Mouse (Mus musculus) hindbrain, embryonic 12.5 days (tissue): ENCODE data around the gene Uri1. TPM values are rescaled to one million over a fixed set of nuclear protein-coding genes. Genes with fewer than 3 reads are reported as not detected.

ENCODE experiments used
- ATAC-seq: fragments of 200-750 bp; cut with Nextera tagmentation; 2 replicates; pipeline ENCODE4 v1.8.0; 2017; ENCODE audit warnings: moderate TSS enrichment; ENCODE audit not compliant: low FRiP score
- H3K27ac ChIP-seq: fragments of 300-500 bp; sonication (generic); 2 replicates; pipeline ENCODE4 v1.5.1; 2016; ENCODE audit warnings: mild to moderate bottlenecking
- H3K27me3 ChIP-seq: fragments of 300-500 bp; sonication (generic); 2 replicates; pipeline ENCODE4 v1.6.1; 2016; ENCODE audit warnings: mild to moderate bottlenecking
- H3K36me3 ChIP-seq: fragments of 300-500 bp; sonication (generic); 2 replicates; pipeline ENCODE4 v1.6.1; 2016; ENCODE audit warnings: mild to moderate bottlenecking
- H3K4me1 ChIP-seq: fragments of 300-500 bp; sonication (generic); 2 replicates; pipeline ENCODE4 v1.6.1; 2016
- H3K4me2 ChIP-seq: fragments of 300-500 bp; sonication (generic); replicated peaks from 2 replicates; pipeline ENCODE4 v1.6.1; 2016; ENCODE audit warnings: mild to moderate bottlenecking
- H3K4me3 ChIP-seq: fragments of 300-500 bp; sonication (generic); 2 replicates; pipeline ENCODE4 v1.5.1; 2016; ENCODE audit warnings: mild to moderate bottlenecking
- H3K9ac ChIP-seq: fragments of 300-500 bp; sonication (generic); 2 replicates; pipeline ENCODE4 v1.6.1; 2016; ENCODE audit warnings: mild to moderate bottlenecking, moderate library complexity
- H3K9me3 ChIP-seq: fragments of 300-500 bp; sonication (generic); replicated peaks from 2 replicates; pipeline ENCODE4 v1.6.1; 2016; ENCODE audit warnings: mild to moderate bottlenecking
- WGBS: fragments of 180-500 bp; shearing (Covaris S2); methylation state at CpG from one replicate; pipeline ENCODE4 v1.1.7; 2016; 5-methylcytosine and 5-hydroxymethylcytosine counted together
- polyA plus RNA-seq: library from polyadenylated mRNA; unstranded; fragments of >200 nt; fragmentation: Nextera tagmentation; extraction: Ambion mirVana; gene quantifications from 2 replicates; pipeline ENCODE4 v1.2.1, GENCODE M21; 2016

The Uri1 gene
- polyA plus RNA-seq, 1 experiment from 2014 or later, result 46.8 TPM

DNA sequence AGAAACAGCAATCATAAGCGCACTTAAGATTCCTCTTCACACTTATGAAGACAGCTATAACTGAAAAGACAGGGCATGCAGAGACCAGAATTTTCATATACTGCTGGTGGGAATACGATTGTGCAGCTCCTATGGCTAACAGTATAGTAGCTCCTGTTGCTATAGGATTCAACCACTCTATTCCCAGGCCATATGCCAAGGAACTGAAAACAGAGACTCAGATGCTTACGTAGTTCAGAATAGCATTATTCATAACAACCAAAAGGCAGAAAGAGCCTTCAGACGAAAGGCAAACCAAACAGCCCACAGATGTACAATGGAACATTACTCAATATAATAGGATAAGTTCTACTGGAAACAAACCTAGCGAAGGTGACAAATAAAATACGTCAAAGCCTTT lies 15.0 kb downstream of the Uri1 start:
- Histone ChIP-seq H3K27ac (no peak overlapping the region), H3K4me1 (peaks cover 4% of the 10 kb centered on the region; the same call in 1 of the 2 replicates), H3K4me3 (no peak overlapping the region), H3K9ac (no peak overlapping the region), H3K27me3 (no peaks in the 10 kb centered on the region), H3K9me3 (no peaks in the 10 kb centered on the region), H3K36me3 (no peaks in the 10 kb centered on the region), H3K4me2 (no peak overlapping the region)
- ATAC-seq, result no peak
- 86% methylated on average over 6 of the region's 6 CpGs for WGBS

DNA sequence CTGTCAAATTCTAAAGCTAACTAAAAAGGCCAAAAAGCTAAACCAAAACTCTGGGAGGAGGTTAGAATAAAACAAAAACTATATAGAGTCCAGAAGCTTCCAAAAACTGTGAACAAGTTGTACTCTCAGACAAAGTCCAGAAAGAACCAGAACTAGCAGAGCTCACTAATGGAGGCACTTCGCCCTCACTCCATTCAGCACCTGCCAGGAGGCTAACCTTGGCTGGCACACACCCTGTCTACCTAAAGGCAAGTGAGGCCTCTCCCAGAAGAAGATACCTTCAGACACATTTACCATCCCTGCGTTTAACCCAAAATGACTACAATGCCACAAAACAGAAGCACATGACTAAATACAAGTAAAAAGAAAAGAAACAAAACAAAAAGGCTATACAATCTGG lies 20.9 kb downstream of the Uri1 start:
- ATAC-seq, result no peak
- no peak overlapping the region for H3K27ac ChIP-seq
- H3K9me3 ChIP-seq, result no peaks in the 10 kb centered on the region
- H3K4me2 ChIP-seq, result no peak overlapping the region
- H3K9ac ChIP-seq, result no peak overlapping the region
- H3K36me3 ChIP-seq, result no peaks in the 10 kb centered on the region
- H3K27me3 ChIP-seq, result no peaks in the 10 kb centered on the region
- no peak overlapping the region for H3K4me3 ChIP-seq
- H3K4me1 ChIP-seq, result peaks cover 2% of the 10 kb centered on the region; the same call in 1 of the 2 replicates
- 93% methylated on average over 2 of the region's 2 CpGs for WGBS

DNA sequence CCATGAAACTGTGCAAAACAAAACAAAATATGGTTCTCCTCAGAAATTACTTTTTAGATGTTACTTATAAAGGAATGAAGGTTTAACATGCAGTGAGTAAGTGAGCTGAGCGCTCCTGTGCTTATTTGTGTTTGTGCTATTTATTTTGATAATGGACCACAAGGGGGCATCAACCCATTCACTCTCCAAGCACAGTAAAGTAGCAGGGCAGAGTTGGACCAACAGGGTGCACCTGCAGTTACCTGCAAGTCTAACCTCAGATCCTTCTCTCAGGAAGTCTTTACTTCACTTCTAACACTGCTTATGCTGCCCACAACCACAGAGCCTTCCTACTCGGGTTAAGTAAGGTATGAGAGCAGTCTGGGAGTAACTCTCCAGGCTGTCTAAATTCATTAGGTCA lies 23.7 kb downstream of the Uri1 start:
- H3K27me3 ChIP-seq, result no peaks in the 10 kb centered on the region
- H3K4me2 ChIP-seq, result no peak overlapping the region
- H3K9me3 ChIP-seq, result no peaks in the 10 kb centered on the region
- no peak overlapping the region for H3K27ac ChIP-seq
- H3K4me3 ChIP-seq, result no peak overlapping the region
- no peaks in the 10 kb centered on the region for H3K36me3 ChIP-seq
- H3K9ac ChIP-seq, result no peak overlapping the region
- WGBS, result 59% methylated on average over 2 of the region's 2 CpGs
- peaks cover 5% of the 10 kb centered on the region; the same call in 1 of the 2 replicates for H3K4me1 ChIP-seq
- no peak for ATAC-seq

DNA sequence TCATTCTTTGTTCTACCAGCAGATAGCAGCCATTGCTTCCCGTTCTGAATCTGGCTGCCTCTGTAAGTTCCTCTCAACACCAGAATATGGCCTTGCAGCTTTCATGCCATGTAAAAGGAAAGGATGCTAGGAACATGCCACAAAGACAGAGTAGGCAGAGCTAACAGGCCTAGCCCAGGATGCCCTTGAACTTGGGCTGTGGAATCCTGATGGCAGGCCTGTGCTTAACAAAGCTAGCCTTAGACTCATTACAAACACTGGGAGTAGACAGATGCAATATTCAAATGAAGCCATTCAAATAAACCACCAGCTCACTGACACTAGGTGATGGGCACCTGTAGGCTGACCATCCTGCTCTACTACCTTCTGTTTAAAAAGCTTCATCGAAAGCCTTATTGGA lies 30.5 kb downstream of the Uri1 start:
- H3K4me3 ChIP-seq, result no peak overlapping the region
- H3K4me1 ChIP-seq, result 0 out of 2 replicates have a peak, but pooled peaks cover 3% of the 10 kb centered on the region
- no peak overlapping the region for H3K27ac ChIP-seq
- no peaks in the 10 kb centered on the region for H3K27me3 ChIP-seq
- no peaks in the 10 kb centered on the region for H3K36me3 ChIP-seq
- no peak overlapping the region for H3K9ac ChIP-seq
- WGBS, result 98% methylated on average over 2 of the region's 2 CpGs
- ATAC-seq, result no peak
- no peaks in the 10 kb centered on the region for H3K9me3 ChIP-seq
- no peak overlapping the region for H3K4me2 ChIP-seq

DNA sequence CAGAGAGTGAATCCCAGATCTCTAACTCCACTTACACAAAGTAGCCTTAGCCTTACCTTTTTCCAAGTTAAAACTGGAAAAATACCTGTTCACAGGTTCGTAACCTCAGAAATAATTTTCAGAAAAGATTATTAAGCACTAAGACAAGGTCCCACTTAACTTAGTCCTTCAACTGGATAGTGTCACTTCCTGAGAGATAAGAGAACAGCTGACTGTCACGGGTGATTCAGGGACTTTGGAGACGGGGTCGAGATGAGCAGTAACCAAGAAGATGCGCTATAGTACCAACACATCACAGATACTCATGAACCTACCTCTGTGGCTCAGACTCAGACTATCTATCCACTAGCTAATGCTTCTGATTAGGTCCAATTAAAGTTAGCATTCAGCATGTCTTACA lies 38.5 kb downstream of the Uri1 start:
- no peak for ATAC-seq
- Histone ChIP-seq H3K9me3 (no peaks in the 10 kb centered on the region), H3K4me3 (no peak overlapping the region), H3K4me1 (no peaks in the 10 kb centered on the region), H3K9ac (no peak overlapping the region), H3K4me2 (no peak overlapping the region), H3K27me3 (no peaks in the 10 kb centered on the region), H3K27ac (no peak overlapping the region), H3K36me3 (peaks cover 5% of the 10 kb centered on the region; the same call in 1 of the 2 replicates)
- WGBS, result 87% methylated on average over 5 of the region's 5 CpGs

DNA sequence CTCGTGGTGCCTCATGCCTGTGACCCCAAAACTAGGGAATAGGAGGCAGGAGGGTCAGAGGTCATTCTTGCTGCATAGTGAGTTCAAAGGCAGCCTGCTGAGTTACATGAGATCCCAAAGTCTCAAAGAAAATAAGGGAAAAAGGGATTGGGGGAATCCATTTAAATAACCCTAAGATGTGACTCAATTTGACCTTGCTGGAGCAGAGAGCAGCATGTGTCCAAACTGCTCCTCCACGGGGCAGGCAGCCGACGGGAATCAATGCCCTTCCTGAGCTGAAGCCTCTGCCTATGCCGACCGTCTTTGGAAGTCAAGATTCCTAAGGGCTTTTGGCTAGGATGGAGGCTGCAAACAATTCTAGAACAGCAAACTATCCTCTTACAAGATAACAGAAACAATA lies 39.9 kb downstream of the Uri1 start:
- Histone ChIP-seq H3K9me3 (no peaks in the 10 kb centered on the region), H3K27me3 (no peaks in the 10 kb centered on the region), H3K36me3 (peaks cover 10% of the 10 kb centered on the region; the same call in 1 of the 2 replicates), H3K4me3 (no peak overlapping the region), H3K27ac (no peak overlapping the region), H3K9ac (no peak overlapping the region), H3K4me1 (no peaks in the 10 kb centered on the region), H3K4me2 (no peak overlapping the region)
- whole genome bisulfite sequencing, result 39% methylated on average over 6 of the region's 6 CpGs
- no peak for ATAC-seq

DNA sequence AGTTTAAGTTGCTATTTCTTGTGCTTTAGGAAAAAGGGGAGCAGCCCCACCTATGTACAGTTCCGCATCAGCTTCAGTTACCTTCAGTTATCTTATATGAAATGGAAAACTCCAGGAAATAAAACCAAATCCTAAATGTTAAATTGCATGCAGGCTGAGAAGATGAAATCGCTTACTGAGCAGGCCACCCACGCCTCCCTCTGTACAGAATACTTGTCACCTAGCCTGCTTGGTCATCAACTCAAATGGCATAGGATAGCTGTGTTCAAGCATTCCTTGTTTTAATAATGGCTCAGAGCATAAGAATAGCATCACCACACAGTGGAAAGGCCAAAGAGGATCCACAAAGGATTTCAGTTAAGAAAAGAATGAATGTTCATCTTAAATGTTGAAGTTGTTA lies 43.6 kb downstream of the Uri1 start:
- no peak overlapping the region for H3K27ac ChIP-seq
- ATAC-seq, result no peak
- H3K4me3 ChIP-seq, result no peak overlapping the region
- peaks cover 16% of the 10 kb centered on the region; the same call in 1 of the 2 replicates for H3K36me3 ChIP-seq
- H3K4me1 ChIP-seq, result no peaks in the 10 kb centered on the region
- no peak overlapping the region for H3K9ac ChIP-seq
- no peaks in the 10 kb centered on the region for H3K9me3 ChIP-seq
- WGBS, result 94% methylated on average over 3 of the region's 3 CpGs
- H3K4me2 ChIP-seq, result no peak overlapping the region
- no peaks in the 10 kb centered on the region for H3K27me3 ChIP-seq

DNA sequence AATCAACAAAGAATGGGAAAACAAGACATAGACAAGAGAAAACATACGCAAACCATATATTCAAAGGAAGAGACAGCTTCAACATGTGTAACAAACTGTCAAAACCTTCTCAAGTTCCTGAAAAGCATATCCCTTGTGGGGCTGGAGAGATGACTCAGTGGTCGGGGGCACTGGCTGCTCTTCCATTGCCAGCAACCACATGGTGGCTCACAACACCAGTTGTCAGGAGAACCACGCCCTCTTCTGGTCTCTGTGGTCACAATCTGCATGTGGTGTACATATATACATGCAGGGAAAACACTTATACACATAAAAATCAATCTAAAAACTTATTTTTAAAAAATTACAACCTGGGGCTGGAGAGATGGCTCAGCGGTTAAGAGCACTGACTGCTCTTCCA lies 44.9 kb downstream of the Uri1 start:
- no peaks in the 10 kb centered on the region for H3K9me3 ChIP-seq
- H3K36me3 ChIP-seq, result peaks cover 16% of the 10 kb centered on the region; the same call in 1 of the 2 replicates
- H3K27me3 ChIP-seq, result no peaks in the 10 kb centered on the region
- no peak for ATAC-seq
- H3K27ac ChIP-seq, result no peak overlapping the region
- no peak overlapping the region for H3K4me3 ChIP-seq
- H3K4me2 ChIP-seq, result no peak overlapping the region
- no peak overlapping the region for H3K9ac ChIP-seq
- no peaks in the 10 kb centered on the region for H3K4me1 ChIP-seq
- WGBS, result 95% methylated on average over 4 of the region's 4 CpGs

DNA sequence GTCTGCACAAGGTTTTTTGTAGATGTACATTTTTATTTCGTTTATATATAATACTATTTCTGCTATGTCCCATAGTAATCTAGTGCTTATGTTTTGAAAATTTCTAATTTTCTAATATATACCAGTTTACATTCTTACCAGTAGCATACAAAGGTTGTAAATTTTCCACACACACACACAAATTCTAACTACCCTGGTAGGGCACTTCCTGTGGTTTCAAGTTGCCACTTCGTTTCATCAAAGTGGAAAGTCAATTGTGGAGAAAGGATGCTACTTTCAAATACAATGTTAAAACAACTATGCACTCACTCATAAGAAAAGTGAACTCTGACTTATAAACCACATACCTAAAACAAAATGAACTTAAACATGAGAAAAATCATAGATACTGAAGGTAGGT lies 45.7 kb downstream of the Uri1 start:
- Histone ChIP-seq H3K9ac (no peak overlapping the region), H3K27ac (no peak overlapping the region), H3K4me3 (no peak overlapping the region), H3K4me2 (no peak overlapping the region), H3K27me3 (no peaks in the 10 kb centered on the region), H3K36me3 (peaks cover 16% of the 10 kb centered on the region; the same call in 1 of the 2 replicates), H3K4me1 (no peaks in the 10 kb centered on the region), H3K9me3 (no peaks in the 10 kb centered on the region)
- 94% methylated on average over 2 of the region's 2 CpGs for WGBS
- ATAC-seq, result no peak

DNA sequence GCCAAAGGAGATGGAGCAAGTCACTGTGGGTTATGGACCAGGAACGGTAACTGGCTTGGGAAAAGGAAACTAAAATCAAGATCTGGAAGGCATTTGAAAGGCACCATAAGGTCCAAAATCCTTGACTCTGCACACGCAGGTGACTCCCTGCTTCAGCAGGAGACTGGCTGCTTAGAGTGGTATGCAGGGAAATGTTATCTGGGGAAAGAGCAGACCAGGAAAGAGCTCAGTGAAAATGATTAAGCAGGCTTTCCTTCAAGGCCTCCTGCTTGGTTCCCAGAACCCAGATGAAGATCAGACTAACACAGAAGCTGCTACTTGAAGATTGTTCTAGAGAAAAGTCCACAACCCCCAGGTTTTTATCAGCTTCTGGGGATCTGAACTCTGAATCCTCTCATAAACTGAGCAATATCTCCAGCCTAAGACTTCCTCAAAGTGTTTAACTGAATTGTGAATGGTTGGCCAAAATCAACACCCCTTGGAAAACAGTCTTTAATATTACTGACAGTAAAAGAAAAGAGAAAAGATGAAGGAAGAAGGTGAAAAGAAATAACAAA lies 50.3 kb downstream of the Uri1 start:
- Histone ChIP-seq H3K27ac (no peak overlapping the region), H3K9me3 (no peaks in the 10 kb centered on the region), H3K36me3 (0 out of 2 replicates have a peak, but pooled peaks cover 6% of the 10 kb centered on the region), H3K4me3 (no peak overlapping the region), H3K9ac (no peak overlapping the region), H3K4me2 (no peak overlapping the region), H3K27me3 (no peaks in the 10 kb centered on the region), H3K4me1 (peaks cover 12% of the 10 kb centered on the region)
- no peak for ATAC-seq
- 91% methylated on average over 2 of the region's 2 CpGs for WGBS

DNA sequence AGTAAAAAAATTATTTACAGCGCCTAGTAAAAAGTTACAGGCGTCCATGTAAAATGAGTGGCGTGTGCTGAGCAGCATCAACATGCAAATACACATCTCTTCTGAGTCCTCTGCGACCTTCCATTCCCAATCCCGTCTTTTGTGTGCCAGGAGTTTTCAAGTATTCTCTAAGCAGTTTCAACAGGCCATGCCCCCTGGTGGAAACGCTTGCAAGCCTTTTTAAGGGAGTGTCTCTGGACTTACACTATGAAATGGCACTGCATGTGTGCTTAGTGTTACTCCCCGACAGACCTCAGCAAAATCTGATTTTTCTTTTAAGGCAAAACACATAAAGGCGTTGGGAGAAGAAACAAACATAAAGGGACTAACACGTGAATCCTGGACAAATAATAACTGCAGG lies 50.8 kb downstream of the Uri1 start:
- H3K9me3 ChIP-seq, result no peaks in the 10 kb centered on the region
- H3K27me3 ChIP-seq, result no peaks in the 10 kb centered on the region
- no peak for ATAC-seq
- H3K36me3 ChIP-seq, result 0 out of 2 replicates have a peak, but pooled peaks cover 6% of the 10 kb centered on the region
- H3K9ac ChIP-seq, result no peak overlapping the region
- 63% methylated on average over 9 of the region's 9 CpGs for WGBS
- no peak overlapping the region for H3K4me2 ChIP-seq
- H3K4me1 ChIP-seq, result peaks cover 12% of the 10 kb centered on the region
- no peak overlapping the region for H3K27ac ChIP-seq
- no peak overlapping the region for H3K4me3 ChIP-seq

DNA sequence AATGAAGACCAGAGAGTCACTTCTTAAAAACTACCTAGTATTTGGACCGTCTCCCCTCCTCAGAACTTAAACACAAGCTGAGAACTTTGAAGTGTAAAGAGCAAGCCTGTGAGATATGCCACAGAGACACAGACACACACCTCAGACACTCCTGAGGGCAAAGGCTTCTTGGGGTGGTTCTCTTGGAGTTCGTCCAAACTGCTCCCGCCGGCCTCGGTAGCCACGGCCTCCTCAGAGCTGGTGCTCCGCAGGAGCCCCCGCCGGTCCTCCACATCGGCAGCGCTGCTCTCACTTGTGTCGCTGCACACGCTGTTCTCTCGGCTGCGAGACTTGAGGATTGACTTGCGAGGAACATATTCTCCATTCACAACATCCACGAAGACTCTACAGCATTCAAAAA lies 61.0 kb downstream of the Uri1 start:
- Histone ChIP-seq H3K4me3 (no peak overlapping the region), H3K4me2 (no peak overlapping the region), H3K27ac (no peak overlapping the region), H3K27me3 (no peaks in the 10 kb centered on the region), H3K36me3 (peaks cover 35% of the 10 kb centered on the region), H3K4me1 (no peaks in the 10 kb centered on the region), H3K9ac (no peak overlapping the region), H3K9me3 (no peaks in the 10 kb centered on the region)
- no peak for ATAC-seq
- WGBS, result 90% methylated on average over 17 of the region's 17 CpGs

DNA sequence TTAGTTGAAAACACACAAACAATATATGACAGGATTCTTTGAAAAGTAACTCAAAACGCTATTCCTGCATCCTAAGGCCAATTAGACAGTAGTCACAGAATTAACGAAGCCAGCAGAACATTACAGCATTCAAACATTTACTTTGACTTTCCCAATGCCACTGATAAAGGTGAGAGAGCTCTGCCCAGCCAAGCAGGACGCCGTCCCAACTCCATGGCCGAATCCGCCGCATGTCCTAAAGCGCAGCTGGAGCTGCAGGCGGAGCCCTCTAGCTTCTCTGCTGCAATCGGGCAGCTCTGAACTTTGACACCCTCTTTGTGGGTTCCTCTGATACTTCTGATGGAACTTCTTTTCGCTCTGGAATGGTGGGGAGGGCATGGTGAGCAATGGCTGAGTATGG lies 62.1 kb downstream of the Uri1 start:
- Histone ChIP-seq H3K9ac (no peak overlapping the region), H3K4me3 (no peak overlapping the region), H3K36me3 (peaks cover 42% of the 10 kb centered on the region), H3K9me3 (no peaks in the 10 kb centered on the region), H3K4me2 (no peak overlapping the region), H3K27ac (no peak overlapping the region), H3K27me3 (no peaks in the 10 kb centered on the region), H3K4me1 (no peaks in the 10 kb centered on the region)
- ATAC-seq, result no peak
- WGBS, result 92% methylated on average over 11 of the region's 11 CpGs
